Mouse (Mus musculus) MEL (cell line): ENCODE measurements at regions not wholly inside any gene's neighbourhood (a gene's known extent, or its start where the extent isn't known, plus 50 kb on each side); places are given as distances from the start of the nearest gene placed in this dataset.

Experiments
- DNase-seq: peaks from one replicate; pipeline ENCODE4 v3.0.0; 2011; ENCODE audit warnings: low read depth, low spot score
- H3K27ac ChIP-seq: 2 replicates; pipeline ENCODE4 v1.5.1; 2012; ENCODE audit warnings: low read depth, mild to moderate bottlenecking, control low read depth, low read length, moderate library complexity; ENCODE audit not compliant: control insufficient read depth
- H3K27me3 ChIP-seq, 2 experiments: fragments of 150-350 bp in 1 of 2; sonication (generic) in 1 of 2; 2 replicates each; pipeline ENCODE4 v1.6.1; 2012; ENCODE audit warnings: low read length in 2 of 2, mild to moderate bottlenecking in 2 of 2, improper control_type of control experiment in 1 of 2, moderate library complexity in 1 of 2; ENCODE audit not compliant: insufficient read depth in 2 of 2, control insufficient read depth in 1 of 2
- H3K36me3 ChIP-seq, 2 experiments: 2 replicates each; pipeline ENCODE4 v1.6.1; 2012 to 2014; ENCODE audit warnings: low read length in 2 of 2, improper control_type of control experiment in 1 of 2, inconsistent platforms in 1 of 2, mild to moderate bottlenecking in 1 of 2; ENCODE audit not compliant: insufficient read depth in 2 of 2, control insufficient read depth in 1 of 2
- H3K4me1 ChIP-seq, 2 experiments: fragments of 150-350 bp in 1 of 2; sonication (generic) in 1 of 2; 2 replicates each; pipeline ENCODE4 v1.6.1; 2012; ENCODE audit warnings: low read length in 2 of 2, improper control_type of control experiment in 1 of 2, mild to moderate bottlenecking in 1 of 2; ENCODE audit not compliant: insufficient read depth in 2 of 2, control insufficient read depth in 1 of 2
- H3K4me3 ChIP-seq, 2 experiments: fragments of 150-350 bp in 1 of 2; sonication (generic) in 1 of 2; 2 replicates each; pipeline ENCODE4 v1.5.1; 2012; ENCODE audit warnings: low read depth in 2 of 2, low read length in 2 of 2, mild to moderate bottlenecking in 2 of 2, moderate library complexity in 2 of 2, control low read depth in 1 of 2, improper control_type of control experiment in 1 of 2; ENCODE audit not compliant: control insufficient read depth in 1 of 2, insufficient read depth in 1 of 2
- H3K79me2 ChIP-seq: 2 replicates; pipeline ENCODE4 v1.6.1; 2012; ENCODE audit warnings: mild to moderate bottlenecking, low read length, moderate library complexity; ENCODE audit not compliant: control insufficient read depth, poor library complexity, insufficient read depth
- H3K9ac ChIP-seq: 2 replicates; pipeline ENCODE4 v1.6.1; 2012; ENCODE audit warnings: low read depth, mild to moderate bottlenecking, control low read depth, low read length, moderate library complexity; ENCODE audit not compliant: control insufficient read depth, poor library complexity, severe bottlenecking
- H3K9me3 ChIP-seq: fragments of 150-350 bp; sonication (generic); replicated peaks from 2 replicates; pipeline ENCODE4 v1.6.1; 2012; ENCODE audit warnings: mild to moderate bottlenecking, low read length, improper control_type of control experiment, moderate library complexity; ENCODE audit not compliant: insufficient read depth
- CHD2 ChIP-seq: IDR thresholded peaks from 2 replicates; pipeline ENCODE4 v1.6.1; 2011; ENCODE audit warnings: low read length, improper control_type of control experiment
- CTCF ChIP-seq, 3 experiments: IDR thresholded peaks in 2 of 3; conservative IDR thresholded peaks in 1 of 3; 2 replicates each; pipeline ENCODE4 v1.5.1; 2011 to 2012; ENCODE audit warnings: low read length in 3 of 3, low read depth in 2 of 3, mild to moderate bottlenecking in 2 of 3, improper control_type of control experiment in 1 of 3, inconsistent platforms in 1 of 3, mixed read lengths in 1 of 3, moderate library complexity in 1 of 3; ENCODE audit not compliant: control insufficient read depth in 1 of 3, insufficient read depth in 1 of 3, poor library complexity in 1 of 3, severe bottlenecking in 1 of 3
- E2F4 ChIP-seq: IDR thresholded peaks from 2 replicates; pipeline ENCODE4 v1.6.1; 2011; ENCODE audit warnings: low read depth, low read length, improper control_type of control experiment, borderline replicate concordance
- ETS1 ChIP-seq: IDR thresholded peaks from 2 replicates; pipeline ENCODE4 v1.6.1; 2012; ENCODE audit warnings: low read depth, mild to moderate bottlenecking, inconsistent platforms, low read length, improper control_type of control experiment, moderate library complexity
- GATA1 ChIP-seq: IDR thresholded peaks from 2 replicates; pipeline ENCODE4 v1.6.1; 2011; ENCODE audit warnings: low read depth, low read length, improper control_type of control experiment
- JUND ChIP-seq: IDR thresholded peaks from 2 replicates; pipeline ENCODE4 v1.6.1; 2011; ENCODE audit warnings: low read depth, mild to moderate bottlenecking, improper control_type of control experiment, low read length
- KAT2A ChIP-seq: conservative IDR thresholded peaks from 2 replicates; pipeline ENCODE4 v1.6.1; 2012; ENCODE audit warnings: low read depth, low read length, improper control_type of control experiment, inconsistent platforms
- MAFK ChIP-seq: IDR thresholded peaks from 2 replicates; pipeline ENCODE4 v1.6.1; 2011; ENCODE audit warnings: low read depth, mild to moderate bottlenecking, low read length, improper control_type of control experiment, borderline replicate concordance
- MAZ ChIP-seq: IDR thresholded peaks from 2 replicates; pipeline ENCODE4 v1.6.1; 2012; ENCODE audit warnings: low read depth, mild to moderate bottlenecking, inconsistent platforms, low read length, improper control_type of control experiment
- MEF2A ChIP-seq: IDR thresholded peaks from 2 replicates; pipeline ENCODE4 v1.6.1; 2014; ENCODE audit warnings: low read depth, mild to moderate bottlenecking, inconsistent platforms, low read length, improper control_type of control experiment; ENCODE audit not compliant: poor library complexity, insufficient replicate concordance, severe bottlenecking; ENCODE audit errors: extremely low read depth
- MXI1 ChIP-seq: IDR thresholded peaks from 2 replicates; pipeline ENCODE4 v1.6.1; 2011; ENCODE audit warnings: mild to moderate bottlenecking, low read depth, low read length, improper control_type of control experiment
- MYC ChIP-seq: IDR thresholded peaks from 2 replicates; pipeline ENCODE4 v1.6.1; 2011; ENCODE audit warnings: low read depth, mild to moderate bottlenecking, low read length, improper control_type of control experiment, moderate library complexity
- NELFE ChIP-seq: IDR thresholded peaks from 2 replicates; pipeline ENCODE4 v1.6.1; 2011; ENCODE audit warnings: low read depth, low read length, improper control_type of control experiment
- POLR2A ChIP-seq, 2 experiments: IDR thresholded peaks; 2 replicates each; pipeline ENCODE4 v1.6.1; 2011 to 2012; ENCODE audit warnings: low read length in 2 of 2, mild to moderate bottlenecking in 2 of 2, control low read depth in 1 of 2, improper control_type of control experiment in 1 of 2, low read depth in 1 of 2, moderate library complexity in 1 of 2; ENCODE audit not compliant: control insufficient read depth in 1 of 2, insufficient read depth in 1 of 2, poor library complexity in 1 of 2
- POLR2AphosphoS2 ChIP-seq: IDR thresholded peaks from 2 replicates; pipeline ENCODE4 v1.6.1; 2011; ENCODE audit warnings: low read length, improper control_type of control experiment
- RAD21 ChIP-seq: IDR thresholded peaks from 2 replicates; pipeline ENCODE4 v1.6.1; 2011; ENCODE audit warnings: mild to moderate bottlenecking, low read depth, low read length, improper control_type of control experiment
- SIN3A ChIP-seq: IDR thresholded peaks from 2 replicates; pipeline ENCODE4 v1.6.1; 2012; ENCODE audit warnings: low read length, improper control_type of control experiment, inconsistent platforms
- UBTF ChIP-seq: IDR thresholded peaks from 2 replicates; pipeline ENCODE4 v1.6.1; 2012; ENCODE audit warnings: low read depth, mild to moderate bottlenecking, inconsistent platforms, low read length, improper control_type of control experiment, moderate library complexity, borderline replicate concordance; ENCODE audit not compliant: insufficient read depth

- no peaks in the 10 kb centered on the region for H3K9me3 ChIP-seq
- TF ChIP-seq CTCF (IDR thresholded peaks at IDR 0.05 in 2 of 3, conservative IDR thresholded peaks at IDR 0.05 in 1 of 3; ENCODE audit: control insufficient read depth in 1 of 3, insufficient read depth in 1 of 3, low read depth in 2 of 3, low read length in 3 of 3, poor library complexity in 1 of 3, severe bottlenecking in 1 of 3) (peak in 2 of 3 experiments; percentile 11 to 17; a peak in 2 of 6 replicates), MAZ (no peak)
- H3K27me3 ChIP-seq = no peaks in the 10 kb centered on the region
- peak; percentile 9 for DNase-seq
- H3K36me3 ChIP-seq = no peaks in the 10 kb centered on the region
- H3K9ac ChIP-seq = no peak overlapping the region
- no peaks in the 10 kb centered on the region for H3K4me1 ChIP-seq
- no peaks in the 10 kb centered on the region for H3K79me2 ChIP-seq
- no peak overlapping the region for H3K27ac ChIP-seq
- no peak overlapping the region for H3K4me3 ChIP-seq
Measured at GRCm38 (mm10) chr7:113105359-113105758, 101.9 kb upstream of the Arntl start.

- no peaks in the 10 kb centered on the region for H3K27me3 ChIP-seq
- no peaks in the 10 kb centered on the region for H3K9me3 ChIP-seq
- H3K4me3 ChIP-seq = no peak overlapping the region
- H3K4me1 ChIP-seq = no peaks in the 10 kb centered on the region
- no peak for TF ChIP-seq MEF2A
- no peak for TF ChIP-seq JUND
- TF ChIP-seq UBTF = no peak
- TF ChIP-seq RAD21 = no peak
- no peak for TF ChIP-seq SIN3A
- TF ChIP-seq POLR2AphosphoS2 = no peak
- no peak for TF ChIP-seq E2F4
- TF ChIP-seq POLR2A (IDR thresholded peaks at IDR 0.05; ENCODE audit: control insufficient read depth in 1 of 2, insufficient read depth in 1 of 2, low read depth in 1 of 2, low read length in 2 of 2, poor library complexity in 1 of 2) = no peak
- TF ChIP-seq CHD2 = no peak
- no peak for TF ChIP-seq ETS1
- no peaks in the 10 kb centered on the region for H3K79me2 ChIP-seq
- H3K36me3 ChIP-seq = no peaks in the 10 kb centered on the region
- DNase-seq = no peak
- H3K27ac ChIP-seq = no peak overlapping the region
- H3K9ac ChIP-seq = no peak overlapping the region
Measured at GRCm38 (mm10) chr7:113106731-113107130, 100.5 kb upstream of the Arntl start.

- Histone ChIP-seq H3K27me3 (no peaks in the 10 kb centered on the region), H3K79me2 (no peaks in the 10 kb centered on the region), H3K36me3 (no peaks in the 10 kb centered on the region)
- TF ChIP-seq GATA1 (no peak), MXI1 (no peak), ETS1 (no peak), MAFK (no peak), MAZ (no peak), MYC (no peak), UBTF (no peak), NELFE (no peak), KAT2A (no peak)
- TF ChIP-seq, all 39 proteins: peak for 0
- Histone ChIP-seq H3K9ac (no peak overlapping the region), H3K27ac (no peak overlapping the region), H3K4me1 (no peaks in the 10 kb centered on the region), H3K4me3 (no peak overlapping the region), H3K9me3 (no peaks in the 10 kb centered on the region)
- DNase-seq = no peak
Measured at GRCm38 (mm10) chr7:113107965-113108364, 99.3 kb upstream of the Arntl start.
